Mouse (Mus musculus) midbrain, embryonic 11.5 days (tissue): ENCODE measurements around the gene Pip4k2b. TPM values are rescaled to one million over a fixed set of nuclear protein-coding genes. Genes with fewer than 3 reads are reported as not detected.
A peak's percentile ranks its signal among the peaks of the same experiment; 100 is the strongest.
"Not testable (repeated sequence)": the region's sequence is repeated elsewhere in the genome, so short reads cannot be mapped to it uniquely, and the experiment has no call there.

Experiments
- ATAC-seq: fragments of 200-750 bp; cut with Nextera tagmentation; 2 replicates; pipeline ENCODE4 v1.8.0; 2017; ENCODE audit warnings: moderate TSS enrichment, moderate library complexity; ENCODE audit not compliant: low FRiP score
- DNase-seq: peaks from one replicate; pipeline ENCODE4 v3.0.0; 2015; ENCODE audit warnings: low spot score; ENCODE audit errors: missing footprints
- H3K27ac ChIP-seq: fragments of 300-500 bp; sonication (generic); 2 replicates; pipeline ENCODE4 v1.5.1; 2014; ENCODE audit warnings: low read depth, low read length
- H3K27me3 ChIP-seq: fragments of 300-500 bp; sonication (generic); 2 replicates; pipeline ENCODE4 v1.6.1; 2014; ENCODE audit warnings: mild to moderate bottlenecking, low read length, moderate library complexity, mixed read lengths; ENCODE audit not compliant: control insufficient read depth, insufficient read depth
- H3K36me3 ChIP-seq: fragments of 300-500 bp; sonication (generic); 2 replicates; pipeline ENCODE4 v1.6.1; 2014; ENCODE audit warnings: mild to moderate bottlenecking, low read length, moderate library complexity, mixed read lengths; ENCODE audit not compliant: control insufficient read depth, insufficient read depth
- H3K4me1 ChIP-seq: fragments of 300-500 bp; sonication (generic); 2 replicates; pipeline ENCODE4 v1.6.1; 2014; ENCODE audit warnings: low read length; ENCODE audit not compliant: control insufficient read depth, insufficient read depth
- H3K4me2 ChIP-seq: fragments of 300-500 bp; sonication (generic); 2 replicates; pipeline ENCODE4 v1.6.1; 2014; ENCODE audit warnings: mild to moderate bottlenecking, moderate library complexity
- H3K4me3 ChIP-seq: fragments of 300-500 bp; sonication (generic); 2 replicates; pipeline ENCODE4 v1.5.1; 2014; ENCODE audit warnings: low read depth, low read length
- H3K9ac ChIP-seq: fragments of 300-500 bp; sonication (generic); 2 replicates; pipeline ENCODE4 v1.6.1; 2014; ENCODE audit warnings: low read length
- H3K9me3 ChIP-seq: fragments of 300-500 bp; sonication (generic); 2 replicates; pipeline ENCODE4 v1.6.1; 2016; ENCODE audit warnings: low read length; ENCODE audit not compliant: control insufficient read depth
- WGBS: fragments of 180-500 bp; shearing (Covaris S2); extraction: QIAGEN DNeasy Blood & Tissue Kit; methylation state at CpG from one replicate; pipeline ENCODE4 v1.1.7; 2014; 5-methylcytosine and 5-hydroxymethylcytosine counted together
- polyA plus RNA-seq: library from polyadenylated mRNA; unstranded; fragments of >200 nt; fragmentation: Nextera tagmentation; extraction: Ambion mirVana; gene quantifications from 2 replicates; pipeline ENCODE4 v1.2.1, GENCODE M21; 2014

Pip4k2b gene
- polyA plus RNA-seq, 1 experiment from 2014 or later, result 2.4 TPM

DNA sequence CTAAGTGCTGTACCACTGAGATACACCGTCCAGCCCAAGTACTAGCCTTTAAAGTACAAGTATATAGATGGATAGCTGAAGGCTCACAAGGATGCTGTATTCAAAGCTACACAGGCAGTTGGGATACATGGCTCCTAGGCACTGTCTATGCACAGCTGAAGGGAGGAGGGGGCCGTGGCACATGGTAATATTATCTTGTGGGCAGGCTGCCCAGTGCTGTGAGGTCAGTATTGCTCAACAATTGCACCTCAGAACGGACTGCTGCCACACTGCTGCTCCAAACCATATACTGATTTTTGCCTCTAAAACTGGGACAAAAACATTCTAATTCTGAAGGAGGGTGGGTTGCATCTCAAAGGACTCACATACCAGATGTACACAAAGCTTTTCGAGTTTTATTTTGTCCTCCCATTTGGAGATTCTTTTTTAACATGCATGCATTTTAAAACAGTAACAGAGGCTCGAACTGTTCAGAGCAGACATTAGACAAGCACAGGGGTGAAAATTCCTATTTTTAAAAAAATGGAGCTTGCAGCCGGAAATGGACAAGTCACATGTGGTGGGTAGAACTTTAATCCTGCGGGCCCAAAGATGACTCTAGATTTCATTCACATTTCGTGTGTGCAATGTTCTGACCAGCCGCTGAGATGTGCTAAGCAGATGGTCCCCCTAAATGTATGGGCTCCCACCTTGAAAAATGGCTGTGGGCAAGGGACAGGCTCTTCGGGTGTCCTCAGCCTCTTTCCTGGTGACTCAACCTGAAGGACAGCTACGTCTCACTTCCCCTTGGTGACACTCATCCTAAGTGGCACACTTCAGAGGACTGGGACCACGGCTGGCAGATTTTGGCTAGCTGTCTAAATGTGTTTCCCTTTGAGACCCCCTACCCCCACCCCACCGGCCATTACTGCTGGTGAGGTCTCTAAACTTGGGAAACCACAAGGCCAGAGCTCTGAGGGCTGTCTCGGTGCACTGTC lies 29.4 kb downstream of the Pip4k2b start:
- Histone ChIP-seq H3K27me3 (no peaks in the 10 kb centered on the region), H3K4me2 (no peak overlapping the region), H3K9me3 (no peaks in the 10 kb centered on the region), H3K27ac (no peak overlapping the region), H3K9ac (no peak overlapping the region), H3K4me3 (no peak overlapping the region), H3K36me3 (peaks cover 18% of the 10 kb centered on the region), H3K4me1 (no peaks in the 10 kb centered on the region)
- WGBS, result 92% methylated on average over 14 of the region's 14 CpGs
- ATAC-seq (no peak), DNase-seq (no peak)

DNA sequence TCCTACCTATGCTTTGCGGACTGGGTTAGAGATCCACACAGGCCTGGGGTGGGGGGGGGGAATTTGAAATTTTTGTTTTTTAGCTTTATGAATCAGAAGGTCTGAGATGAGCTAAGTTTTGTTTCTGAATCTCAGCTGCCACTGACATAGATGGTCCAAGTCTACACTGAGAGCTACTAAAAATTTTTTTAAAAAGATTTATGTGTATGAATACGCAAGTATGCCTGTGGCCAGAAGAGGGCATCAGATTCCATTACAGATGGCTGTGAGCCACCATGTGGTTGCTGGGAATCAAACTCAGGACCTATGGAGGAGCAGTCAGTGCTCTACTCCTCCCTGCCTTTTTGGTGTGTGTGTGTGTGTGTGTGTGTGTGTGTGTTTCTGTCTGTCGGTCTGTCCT lies 30.1 kb downstream of the Pip4k2b start:
- WGBS, result 92% methylated on average over 3 of the region's 3 CpGs
- H3K36me3 ChIP-seq, result peaks cover 11% of the 10 kb centered on the region; the same call in 1 of the 2 replicates
- H3K4me2 ChIP-seq, result no peak overlapping the region
- no peak overlapping the region for H3K27ac ChIP-seq
- no peaks in the 10 kb centered on the region for H3K9me3 ChIP-seq
- H3K4me1 ChIP-seq, result no peaks in the 10 kb centered on the region
- no peak overlapping the region for H3K9ac ChIP-seq
- ATAC-seq, result no peak
- H3K27me3 ChIP-seq, result no peaks in the 10 kb centered on the region
- H3K4me3 ChIP-seq, result no peak overlapping the region
- DNase-seq, result no peak

DNA sequence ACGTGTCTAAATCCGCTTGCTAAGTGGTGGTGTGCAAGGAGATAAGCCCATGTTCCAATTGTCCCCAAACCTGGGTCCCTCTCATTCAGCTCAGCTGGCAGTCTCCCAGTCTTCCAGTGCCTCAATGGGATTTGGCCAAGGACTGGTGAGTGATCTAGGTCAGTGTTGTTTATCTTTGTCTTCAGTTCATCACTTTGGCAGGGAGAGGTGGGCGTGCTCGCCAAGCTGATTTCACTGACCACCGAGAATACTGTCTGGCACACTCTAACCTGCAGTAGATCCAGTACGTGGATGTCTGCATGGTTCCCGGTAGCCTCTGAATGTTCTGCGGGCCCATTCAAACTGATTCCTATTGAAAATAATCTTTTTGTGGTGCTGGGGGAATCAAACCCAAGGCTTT lies 30.6 kb downstream of the Pip4k2b start:
- Histone ChIP-seq H3K9me3 (no peaks in the 10 kb centered on the region), H3K36me3 (peaks cover 11% of the 10 kb centered on the region; the same call in 1 of the 2 replicates), H3K27me3 (no peaks in the 10 kb centered on the region), H3K9ac (no peak overlapping the region), H3K4me1 (no peaks in the 10 kb centered on the region), H3K4me2 (no peak overlapping the region), H3K4me3 (no peak overlapping the region), H3K27ac (no peak overlapping the region)
- WGBS, result 93% methylated on average over 8 of the region's 8 CpGs
- ATAC-seq, result no peak
- DNase-seq, result no peak

DNA sequence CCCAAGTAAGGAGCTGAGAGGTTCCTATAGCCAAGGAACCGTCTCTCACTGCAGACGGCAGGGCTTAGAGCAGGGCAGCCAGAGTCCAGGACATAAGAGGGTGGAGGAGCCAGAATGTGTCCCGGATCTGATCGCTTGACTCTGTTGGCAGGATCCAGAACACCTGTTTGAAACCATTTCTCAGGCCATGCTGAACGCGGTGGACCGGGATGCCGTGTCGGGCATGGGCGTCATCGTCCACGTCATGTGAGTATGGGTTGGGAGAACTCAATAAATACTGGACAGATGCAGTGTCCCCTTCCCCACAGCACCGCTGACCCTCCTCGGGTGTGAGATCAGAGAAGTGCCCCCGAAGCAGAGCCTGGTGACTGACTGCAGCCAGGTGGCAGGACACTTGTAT lies 32.2 kb downstream of the Pip4k2b start:
- DNase-seq, result no peak
- Histone ChIP-seq H3K9me3 (no peaks in the 10 kb centered on the region), H3K36me3 (peaks cover 10% of the 10 kb centered on the region), H3K27me3 (no peaks in the 10 kb centered on the region), H3K27ac (no peak overlapping the region), H3K4me3 (no peak overlapping the region), H3K9ac (no peak overlapping the region), H3K4me2 (no peak overlapping the region), H3K4me1 (no peaks in the 10 kb centered on the region)
- 94% methylated on average over 15 of the region's 15 CpGs for WGBS
- no peak for ATAC-seq

DNA sequence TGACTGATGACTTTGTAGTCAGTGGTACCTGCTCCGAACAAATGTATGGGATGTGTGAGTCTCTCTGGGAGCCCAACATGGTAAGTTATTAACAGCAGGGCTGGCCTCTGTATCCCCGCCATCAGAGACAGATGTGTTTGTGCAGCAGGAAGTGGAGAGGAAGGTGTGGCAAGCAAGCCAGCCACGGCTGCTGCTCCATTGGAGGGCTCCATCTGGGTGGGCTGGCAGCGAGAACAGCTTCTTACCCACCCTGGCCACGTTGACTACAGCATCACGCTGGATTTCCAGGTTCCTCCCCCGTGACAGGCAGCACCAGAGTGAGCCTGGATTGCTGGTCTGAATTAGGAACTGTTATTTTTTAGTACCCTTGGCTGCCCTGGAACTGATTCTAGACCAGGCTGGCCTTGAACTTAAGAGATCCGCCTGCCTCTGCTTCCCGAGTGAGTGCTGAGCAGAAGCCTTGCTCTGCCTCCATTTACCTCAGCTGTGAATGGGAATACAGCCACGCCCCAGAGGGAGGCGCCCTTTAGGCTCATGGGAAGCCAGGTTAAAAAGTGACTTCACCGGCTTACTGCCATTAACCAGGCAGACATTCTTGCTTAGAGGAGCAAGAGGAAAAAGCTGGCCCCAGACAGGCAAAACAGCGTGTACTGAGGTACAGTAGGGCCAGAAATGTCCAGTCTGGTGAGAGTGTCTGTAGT lies 33.2 kb downstream of the Pip4k2b start:
- ATAC-seq, result no peak
- DNase-seq, result no peak
- no peak overlapping the region for H3K9ac ChIP-seq
- no peaks in the 10 kb centered on the region for H3K4me1 ChIP-seq
- no peaks in the 10 kb centered on the region for H3K9me3 ChIP-seq
- H3K4me3 ChIP-seq, result no peak overlapping the region
- H3K4me2 ChIP-seq, result no peak overlapping the region
- H3K36me3 ChIP-seq, result peaks cover 14% of the 10 kb centered on the region
- WGBS, result 89% methylated on average over 13 of the region's 13 CpGs
- no peak overlapping the region for H3K27ac ChIP-seq
- no peaks in the 10 kb centered on the region for H3K27me3 ChIP-seq

DNA sequence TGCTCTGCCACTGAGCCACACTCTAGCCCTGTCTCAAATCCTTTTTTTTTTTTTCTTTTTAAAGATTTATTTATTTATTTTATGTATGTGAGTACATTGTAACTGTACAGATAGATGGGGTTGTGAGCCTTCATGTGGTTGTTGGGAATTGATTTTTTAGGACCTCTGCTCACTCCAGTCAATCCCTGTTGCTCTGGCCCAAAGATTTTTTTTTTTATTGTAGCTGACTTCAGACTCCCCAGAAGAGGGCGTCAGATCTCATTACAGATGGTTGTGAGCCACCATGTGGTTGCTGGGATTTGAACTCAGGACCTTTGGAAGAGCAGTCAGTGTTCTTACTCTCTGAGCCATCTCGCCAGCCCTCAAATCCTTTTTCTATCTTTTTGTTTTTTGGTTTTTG lies 34.4 kb downstream of the Pip4k2b start:
- H3K9ac ChIP-seq, H3K4me1 ChIP-seq, H3K27ac ChIP-seq, H3K27me3 ChIP-seq, H3K4me2 ChIP-seq, H3K9me3 ChIP-seq, DNase-seq, H3K4me3 ChIP-seq, ATAC-seq: not testable (repeated sequence)
- peaks cover 16% of the 10 kb centered on the region for H3K36me3 ChIP-seq
- 82% methylated on average over 2 of the region's 2 CpGs for WGBS

DNA sequence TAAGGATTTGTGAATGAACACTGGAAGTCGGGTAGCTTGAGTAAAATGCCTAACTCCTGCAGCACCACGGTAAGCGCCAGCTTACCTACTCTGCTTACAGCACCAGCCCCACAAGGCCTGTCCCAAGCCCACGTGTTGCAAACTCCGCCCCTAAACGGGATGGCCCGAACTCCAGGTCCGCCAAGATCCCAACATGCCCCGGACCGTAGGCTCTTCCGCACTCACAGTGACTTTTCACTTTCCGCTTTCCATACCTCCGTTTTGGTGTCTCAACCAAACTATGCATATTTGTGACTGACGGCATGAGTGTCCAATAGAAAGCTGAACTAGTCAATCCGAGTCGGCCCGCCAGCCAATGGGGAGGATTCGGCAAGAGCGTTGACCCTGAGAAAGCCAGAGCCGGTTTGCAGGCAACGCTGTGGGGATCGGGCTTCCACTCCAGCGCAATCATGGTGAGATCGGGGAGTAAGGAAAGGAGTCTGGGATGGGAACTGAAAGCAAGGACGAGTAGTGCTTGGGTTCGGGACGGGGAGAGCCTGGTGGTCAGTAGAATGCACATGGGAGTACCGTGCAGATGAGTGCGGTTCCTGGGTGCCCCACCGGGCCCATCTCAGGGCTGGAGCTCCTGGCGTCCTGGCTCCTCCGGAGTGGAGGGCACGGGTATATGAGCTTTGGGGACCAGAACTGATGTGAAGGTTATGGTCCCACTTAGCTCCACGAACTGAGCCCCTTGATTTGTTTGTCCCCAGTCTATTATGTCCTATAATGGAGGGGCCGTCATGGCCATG lies 41.3 kb downstream of the Pip4k2b start, which contains the start of gene Psmb3:
Psmb3 (plus strand) TSS at position 361 of the 788 bp plus-strand sequence.
- DNase-seq (peak; percentile 99), ATAC-seq (peak; percentile 88)
- Histone ChIP-seq H3K9ac (peak within 1 kb of the TSS; percentile 86), H3K4me3 (peak within 1 kb of the TSS; percentile 88), H3K27ac (peak within 1 kb of the TSS; percentile 67), H3K27me3 (no peaks in the 10 kb centered on the region), H3K4me2 (peak within 1 kb of the TSS; percentile 79), H3K36me3 (peaks cover 7% of the 10 kb centered on the region), H3K9me3 (no peaks in the 10 kb centered on the region), H3K4me1 (peaks cover 13% of the 10 kb centered on the region)
- under 1% methylated on average over 35 of the region's 35 CpGs for WGBS

DNA sequence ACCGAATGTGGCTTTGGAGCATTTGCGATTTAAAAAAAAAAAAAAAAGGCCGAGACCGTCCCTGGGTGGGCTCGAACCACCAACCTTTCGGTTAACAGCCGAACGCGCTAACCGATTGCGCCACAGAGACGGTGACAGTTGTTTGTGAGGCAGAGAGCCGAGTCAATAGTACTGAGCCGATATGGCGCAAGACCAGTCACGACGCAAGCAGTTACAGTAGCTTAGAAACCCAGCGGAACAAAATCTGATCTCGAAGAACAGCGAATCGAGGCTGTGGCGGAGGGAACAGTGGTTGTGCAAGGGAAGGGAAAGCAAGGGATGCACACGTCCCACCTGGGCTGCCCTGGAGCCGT lies 42.1 kb downstream of the Pip4k2b start:
- Histone ChIP-seq H3K27ac (peak overlapping the region; percentile 67), H3K9ac (peak overlapping the region; percentile 72), H3K27me3 (no peaks in the 10 kb centered on the region), H3K4me2 (peak overlapping the region; percentile 79), H3K4me3 (peak overlapping the region; percentile 88), H3K4me1 (peaks cover 19% of the 10 kb centered on the region), H3K9me3 (no peaks in the 10 kb centered on the region), H3K36me3 (peaks cover 7% of the 10 kb centered on the region)
- DNase-seq (peak; percentile 100), ATAC-seq (no peak)
- WGBS, result 1% methylated on average over 24 of the region's 24 CpGs
